Mouse (Mus musculus) lung, postnatal 0 days (tissue): ENCODE measurements around the gene Sash3.

Experiments
- CTCF ChIP-seq: IDR thresholded peaks from 2 replicates; pipeline ENCODE4 v1.5.1; 2016; ENCODE audit warnings: antibody characterized with exemption, mild to moderate bottlenecking
- EP300 ChIP-seq: IDR thresholded peaks from 2 replicates; pipeline ENCODE4 v1.6.1; 2016; ENCODE audit warnings: antibody characterized with exemption, mild to moderate bottlenecking, control low read depth

DNA sequence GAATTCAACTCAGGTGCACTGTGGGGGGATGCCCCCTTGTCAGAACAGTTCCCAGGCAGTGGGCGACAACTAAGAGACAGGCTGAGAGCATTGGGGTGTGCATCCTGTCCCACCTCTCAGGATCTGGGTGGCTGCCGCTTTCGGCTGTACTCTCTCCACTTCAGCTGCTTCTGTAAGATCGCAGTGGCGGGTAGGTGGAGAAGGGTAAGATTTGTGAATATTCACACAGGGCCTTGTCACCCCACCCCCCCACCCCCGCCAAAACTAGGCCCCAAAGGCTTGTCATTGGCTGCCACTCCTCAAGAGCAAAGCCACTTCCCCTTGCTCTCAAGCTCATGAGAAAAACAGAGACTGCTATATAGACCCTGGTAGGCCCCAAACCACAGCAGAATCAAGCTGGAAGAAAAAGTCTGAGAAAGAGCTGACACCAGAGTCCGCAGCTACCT lies 1.5 kb downstream of the Sash3 start:
- TF ChIP-seq EP300 (no peak), CTCF (no peak)
